12 mouse cellular contexts compared by ENCODE assay signal in the genomic region with DNA sequence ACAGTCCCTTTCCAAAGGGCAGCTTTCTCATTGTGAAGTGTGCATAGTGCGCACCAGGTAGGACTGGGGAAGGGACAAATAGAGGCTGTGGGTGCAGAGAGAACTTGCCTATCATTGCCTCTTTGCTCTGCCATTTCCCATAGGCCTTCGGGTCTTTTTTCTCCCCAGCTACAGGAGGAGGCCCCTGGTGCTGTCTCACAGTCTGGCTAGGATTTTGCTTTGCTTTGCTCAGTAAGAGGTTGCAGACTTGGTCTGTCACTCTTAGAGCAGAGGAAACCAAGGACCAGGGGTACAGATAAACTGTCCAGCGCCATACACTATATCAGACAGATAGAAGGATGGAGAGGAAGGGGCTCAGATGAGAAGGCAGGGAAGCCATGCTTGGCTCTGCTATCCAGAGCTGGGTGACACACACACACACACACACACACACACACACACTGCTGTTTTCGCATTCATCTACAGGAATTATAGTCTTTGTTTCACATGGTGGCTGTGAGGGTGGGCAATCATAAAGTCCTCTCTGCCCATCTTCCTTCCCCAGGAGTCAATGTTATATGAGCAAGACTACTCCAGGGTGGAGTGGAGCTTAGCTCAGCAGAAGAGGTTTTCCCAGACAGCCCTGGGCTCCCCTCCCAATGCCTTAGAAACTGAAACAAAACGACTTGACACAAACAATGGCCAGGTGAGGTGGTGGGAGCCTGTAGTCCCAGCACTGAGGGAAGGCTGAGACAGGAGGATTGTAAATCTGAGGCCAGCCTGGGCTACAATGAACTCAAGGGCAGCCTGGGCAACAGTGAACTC. TPM values are rescaled to one million over a fixed set of nuclear protein-coding genes. Genes with fewer than 3 reads are reported as not detected.
DNase-seq lines count a peak whose midpoint lies in the region; ATAC-seq and TF ChIP-seq lines count a peak whose summit lies in the region.
"Had no signal": no experiment of that assay in that cellular context is flagged by ENCODE, and none has a peak within 500 bp of the region (broad histone marks: within the 10 kb centered on the region; RNA-seq: fewer than 3 reads in every experiment).

No protein-coding gene starts in this region.

- WGBS in kidney, embryonic 16.5 days, result 76% methylated on average over 5 of the region's 5 CpGs
- WGBS in bone marrow, adult 2 months, result 42% methylated on average over 5 of the region's 5 CpGs
- WGBS in limb, embryonic 14.5 days, result 72% methylated on average over 5 of the region's 5 CpGs

- peak overlapping the region; percentile 39 for H3K4me2 ChIP-seq in kidney, embryonic 16.5 days (replicated peaks; ENCODE audit: low read depth, low read length)
- peak overlapping the region; percentile 10; the same call in 1 of the 2 replicates for H3K4me2 ChIP-seq in limb, embryonic 14.5 days (replicated peaks; ENCODE audit: low read depth, low read length, severe bottlenecking)

- no peak for DNase-seq in kidney, postnatal 4 days
- DNase-seq in limb, embryonic 14.5 days (ENCODE audit: low spot score), result no peak
- no peak for DNase-seq in c-Kit-positive CD71-positive TER-119-positive erythroid progenitor cells, embryonic 14.5 days (ENCODE audit: low spot score)
- DNase-seq in ovary, adult 18-20 months (ENCODE audit: low spot score), result no peak
- no peak for DNase-seq in frontal cortex, postnatal 14 days (ENCODE audit: low spot score in 2 of 2)
- DNase-seq: cerebellum, adult 2 months; kidney, adult 11 months; lung, postnatal 36 days had no signal

- no peak for ATAC-seq in kidney, embryonic 16.5 days (ENCODE audit: low FRiP score, low TSS enrichment)
- ATAC-seq in limb, embryonic 14.5 days (ENCODE audit: low FRiP score, low read depth), result no peak
- ATAC-seq: forebrain, embryonic 16.5 days had no signal

- no peaks in the 10 kb centered on the region for H3K9me3 ChIP-seq in kidney, embryonic 16.5 days (ENCODE audit: low read length)
- H3K9me3 ChIP-seq in E14TG2a.4 (ENCODE audit: low read length), result no peaks in the 10 kb centered on the region
- H3K9me3 ChIP-seq in limb, embryonic 14.5 days (ENCODE audit: control insufficient read depth, low read length), result no peaks in the 10 kb centered on the region

- peak overlapping the region; percentile 50 for H3K9ac ChIP-seq in kidney, embryonic 16.5 days (replicated peaks; ENCODE audit: low read length)
- H3K9ac ChIP-seq in limb, embryonic 14.5 days (ENCODE audit: low read depth, low read length, severe bottlenecking), result no peak overlapping the region

- no peak for TF ChIP-seq CTCF in E14TG2a.4 (conservative IDR thresholded peaks at IDR 0.05; ENCODE audit: low read length)
- no peak for TF ChIP-seq CTCF in bone marrow, adult 2 months (IDR thresholded peaks at IDR 0.05; ENCODE audit: control insufficient read depth, insufficient read depth, low read length)

- H3K36me3 ChIP-seq in kidney, embryonic 16.5 days (ENCODE audit: insufficient read depth, low read length), result no peaks in the 10 kb centered on the region
- H3K36me3 ChIP-seq in E14TG2a.4 (ENCODE audit: insufficient read depth, low read length), result no peaks in the 10 kb centered on the region
- H3K36me3 ChIP-seq in limb, embryonic 14.5 days (ENCODE audit: control insufficient read depth, insufficient read depth, low read length), result no peaks in the 10 kb centered on the region

- H3K27ac ChIP-seq in kidney, embryonic 16.5 days (ENCODE audit: low read length), result peak overlapping the region; percentile 72; the same call in 1 of the 2 replicates
- peak overlapping the region; percentile 53 for H3K27ac ChIP-seq in bone marrow, adult 2 months (ENCODE audit: control insufficient read depth, insufficient read depth, low read depth, low read length, poor library complexity)
- no peak overlapping the region for H3K27ac ChIP-seq in limb, embryonic 14.5 days (replicated peaks; ENCODE audit: low read depth, low read length)

- no peak for TF ChIP-seq POLR2A in bone marrow, adult 2 months (IDR thresholded peaks at IDR 0.05; ENCODE audit: borderline replicate concordance, control insufficient read depth, low read depth, low read length)
- TF ChIP-seq POLR2A in limb, embryonic 14.5 days (IDR thresholded peaks at IDR 0.05; ENCODE audit: borderline replicate concordance, extremely low read depth, insufficient read depth, insufficient read length), result no peak

- H3K4me3 ChIP-seq in kidney, embryonic 16.5 days (ENCODE audit: low read length), result peak overlapping the region; percentile 37
- peak overlapping the region; percentile 70; the same call in 1 of the 2 replicates for H3K4me3 ChIP-seq in E14TG2a.4 (replicated peaks; ENCODE audit: low read length)
- H3K4me3 ChIP-seq in bone marrow, adult 2 months (replicated peaks; ENCODE audit: control insufficient read depth, low read depth, low read length), result peak overlapping the region; percentile 71
- no peak overlapping the region for H3K4me3 ChIP-seq in limb, embryonic 14.5 days (replicated peaks; ENCODE audit: low read length)

- peaks cover 24% of the 10 kb centered on the region for H3K4me1 ChIP-seq in kidney, embryonic 16.5 days (ENCODE audit: insufficient read depth, low read length)
- H3K4me1 ChIP-seq in E14TG2a.4 (replicated peaks; ENCODE audit: low read depth, low read length), result peaks cover 49% of the 10 kb centered on the region
- peaks cover 17% of the 10 kb centered on the region for H3K4me1 ChIP-seq in bone marrow, adult 2 months (ENCODE audit: control insufficient read depth, insufficient read depth, low read length)
- peaks cover 23% of the 10 kb centered on the region for H3K4me1 ChIP-seq in limb, embryonic 14.5 days (ENCODE audit: control insufficient read depth, insufficient read depth, low read length)

- H3K27me3 ChIP-seq in kidney, embryonic 16.5 days (ENCODE audit: insufficient read depth, low read length), result peaks cover 5% of the 10 kb centered on the region
- peaks cover 53% of the 10 kb centered on the region for H3K27me3 ChIP-seq in E14TG2a.4 (ENCODE audit: insufficient read depth, low read length)
- peaks cover 8% of the 10 kb centered on the region for H3K27me3 ChIP-seq in limb, embryonic 14.5 days (ENCODE audit: control insufficient read depth, insufficient read depth, low read length)

RNA-seq across cellular contexts. Expression of a gene that starts 1.4 kb away (rescaled TPM):
- 11.7 and 14.1 TPM in 2 replicates for polyA plus RNA-seq in kidney, embryonic 16.5 days (2015; fragmentation: Nextera tagmentation; extraction: Ambion mirVana)
- polyA plus RNA-seq in bone marrow, adult 2 months (2011; ENCODE audit: insufficient read depth, insufficient read length, low replicate concordance, missing spikeins), result 18.6 and 39.0 TPM in 2 replicates
- 7.8 and 11.9 TPM in 2 replicates for polyA plus RNA-seq in limb, embryonic 14.5 days (2012; rRNA removed)
- 2.5 and 5.5 TPM in 2 replicates for polyA plus RNA-seq in limb, embryonic 14.5 days (2014; fragmentation: Nextera tagmentation; extraction: Ambion mirVana)

RNA-seq across cellular contexts. Expression of a gene that starts 3.9 kb away (rescaled TPM):
- polyA plus RNA-seq in kidney, embryonic 16.5 days (2015; fragmentation: Nextera tagmentation; extraction: Ambion mirVana), result 21.0 and 24.2 TPM in 2 replicates
- 38.7 and 94.0 TPM in 2 replicates for polyA plus RNA-seq in bone marrow, adult 2 months (2011; ENCODE audit: insufficient read depth, insufficient read length, low replicate concordance, missing spikeins)
- 5.1 and 10.0 TPM in 2 replicates for polyA plus RNA-seq in limb, embryonic 14.5 days (2012; rRNA removed)
- 12.4 and 14.0 TPM in 2 replicates for polyA plus RNA-seq in limb, embryonic 14.5 days (2014; fragmentation: Nextera tagmentation; extraction: Ambion mirVana)

RNA-seq across cellular contexts. Expression of a gene that starts 16.6 kb away (rescaled TPM):
- polyA plus RNA-seq in kidney, embryonic 16.5 days (2015; fragmentation: Nextera tagmentation; extraction: Ambion mirVana), result not detected in 2 replicates
- 18.9 and 23.4 TPM in 2 replicates for polyA plus RNA-seq in bone marrow, adult 2 months (2011; ENCODE audit: insufficient read depth, insufficient read length, low replicate concordance, missing spikeins)
- 35.5 and 59.3 TPM in 2 replicates for polyA plus RNA-seq in limb, embryonic 14.5 days (2012; rRNA removed)
- 2.4 and 2.5 TPM in 2 replicates for polyA plus RNA-seq in limb, embryonic 14.5 days (2014; fragmentation: Nextera tagmentation; extraction: Ambion mirVana)
- polyA plus RNA-seq: forebrain, embryonic 16.5 days had no signal
